Mouse (Mus musculus): ENCODE measurements around the gene Rgs14.

DNA sequence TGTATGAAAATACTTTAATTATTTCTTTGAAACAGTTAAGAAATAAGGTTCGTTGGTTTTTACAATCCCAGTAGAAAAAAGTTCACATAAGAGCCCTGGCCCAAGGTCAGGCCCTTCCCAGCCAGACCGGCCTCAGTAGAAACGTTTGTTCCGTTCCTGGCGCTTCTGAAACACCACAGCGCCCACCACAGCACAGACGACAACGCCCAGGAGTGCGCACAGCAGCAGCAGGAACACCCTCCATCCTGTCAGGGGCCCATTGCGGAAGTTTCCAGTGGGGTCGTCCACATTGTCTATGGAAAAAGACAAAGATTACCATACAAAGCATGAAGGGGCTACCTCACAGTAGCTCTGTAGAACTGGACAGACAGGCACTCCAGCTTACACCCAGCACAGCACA is 22.8 kb upstream of the Rgs14 start:
- no peak for TF ChIP-seq GATA1 (IDR thresholded peaks at IDR 0.05; ENCODE audit: low read length)
- no peak for TF ChIP-seq TAL1 (IDR thresholded peaks at IDR 0.05; ENCODE audit: low read length)
